Mouse (Mus musculus): ENCODE measurements around the gene Gm884. TPM values are rescaled to one million over a fixed set of nuclear protein-coding genes. Genes with fewer than 3 reads are reported as not detected.
"Not testable (repeated sequence)": the region's sequence is repeated elsewhere in the genome, so short reads cannot be mapped to it uniquely, and the experiment has no call there.

The Gm884 gene
- polyA plus RNA-seq, 2 experiments from 2014 or later = not detected

DNA sequence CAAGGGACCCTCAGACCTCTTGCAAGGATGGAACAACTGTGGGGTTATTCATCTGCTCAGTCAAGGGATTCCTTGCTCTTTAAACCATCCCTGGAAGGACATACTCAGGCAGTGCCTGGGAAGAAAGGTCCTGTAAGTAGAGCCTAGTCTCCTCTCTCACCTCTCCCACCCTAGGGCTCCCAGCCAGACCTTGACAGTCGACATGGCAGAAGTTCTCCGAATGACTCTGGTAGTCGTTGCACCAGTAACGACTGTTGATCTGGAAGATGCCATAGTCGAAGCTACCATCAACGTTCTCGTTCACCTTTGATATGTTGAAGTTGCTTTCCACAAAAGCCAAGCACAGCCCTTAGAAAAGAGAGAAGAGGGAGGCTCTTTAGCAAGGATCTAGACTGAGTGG, 13.9 kb upstream of the Gm884 start:
- ATAC-seq = no peak

DNA sequence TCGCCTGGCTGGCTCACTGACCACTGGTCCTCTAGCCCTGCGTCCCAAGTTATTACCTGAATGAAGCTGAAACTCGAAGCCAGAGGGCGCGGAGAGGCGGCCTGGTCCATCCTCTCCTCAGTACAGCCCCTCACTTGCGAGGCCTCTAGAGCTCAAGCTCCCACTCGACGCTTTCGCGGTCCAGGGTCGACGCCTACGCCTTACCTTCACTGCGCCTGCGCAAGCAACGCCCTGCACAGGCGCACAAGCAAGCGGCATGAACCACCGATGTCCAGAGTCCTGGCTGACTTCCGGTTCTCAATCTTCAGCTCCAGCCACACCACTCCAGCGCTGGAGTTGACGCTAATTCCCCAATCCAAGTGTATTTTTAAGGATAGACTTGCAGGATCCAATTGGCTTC, 6.5 kb upstream of the Gm884 start:
- no peak for ATAC-seq

DNA sequence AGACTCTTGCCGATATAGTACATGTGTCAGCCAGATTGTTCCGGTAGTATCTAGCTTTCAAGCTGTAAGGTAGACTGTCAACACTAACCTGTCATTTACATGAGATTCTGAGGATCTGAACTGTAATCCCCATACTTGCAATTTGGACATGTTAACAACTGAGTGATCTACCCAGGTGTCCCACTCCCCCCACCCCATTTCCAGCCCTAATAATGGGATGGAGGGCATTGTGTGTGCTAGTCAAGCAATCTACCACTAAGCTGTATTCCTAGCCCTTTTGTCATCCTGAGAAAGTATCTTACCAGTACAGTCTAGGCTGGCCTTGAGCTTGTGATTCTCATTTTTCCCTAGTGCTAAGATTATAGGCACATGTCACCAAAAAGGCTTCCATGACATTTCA, 10.2 kb downstream of the Gm884 start:
- ATAC-seq = no peak

DNA sequence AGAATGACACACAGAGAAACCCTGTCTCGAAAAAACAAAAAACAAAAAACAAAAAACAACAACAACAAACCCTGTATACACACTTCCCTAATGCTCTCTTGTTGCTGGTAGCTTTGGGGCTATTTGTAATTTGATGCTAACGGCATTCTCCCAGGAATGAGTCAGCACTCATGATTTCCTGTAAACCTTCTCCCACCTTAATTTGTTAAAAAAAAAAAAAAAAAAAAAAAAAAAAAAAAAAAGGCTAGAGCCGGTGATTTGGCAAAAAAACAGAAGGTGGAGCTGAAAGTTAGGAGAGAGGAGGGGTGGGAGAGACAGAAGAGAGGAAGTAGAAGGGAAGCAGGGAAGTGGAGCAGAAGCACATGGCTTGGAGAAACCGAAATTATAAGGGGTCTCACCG, 14.3 kb downstream of the Gm884 start:
- no peak for ATAC-seq

DNA sequence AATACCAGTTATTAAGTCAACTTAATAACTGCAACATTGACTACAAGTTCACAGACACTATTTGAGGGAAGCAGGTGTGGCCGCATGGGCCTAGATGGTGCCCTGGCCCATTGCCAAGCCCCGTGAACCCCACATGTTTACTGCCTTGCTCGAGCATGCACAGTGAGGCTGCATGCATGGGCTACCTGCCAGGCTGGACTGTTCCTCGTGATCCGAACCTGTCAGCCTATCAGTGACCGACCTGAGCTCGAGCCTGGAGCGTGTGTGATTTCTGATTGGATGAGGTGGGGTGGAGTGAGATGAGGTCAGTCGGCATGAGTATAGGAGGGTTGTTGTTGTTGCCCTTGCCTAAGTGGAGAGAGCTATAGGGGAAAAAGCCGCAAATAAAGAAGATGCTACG, 42.6 kb downstream of the Gm884 start:
- ATAC-seq = no peak

DNA sequence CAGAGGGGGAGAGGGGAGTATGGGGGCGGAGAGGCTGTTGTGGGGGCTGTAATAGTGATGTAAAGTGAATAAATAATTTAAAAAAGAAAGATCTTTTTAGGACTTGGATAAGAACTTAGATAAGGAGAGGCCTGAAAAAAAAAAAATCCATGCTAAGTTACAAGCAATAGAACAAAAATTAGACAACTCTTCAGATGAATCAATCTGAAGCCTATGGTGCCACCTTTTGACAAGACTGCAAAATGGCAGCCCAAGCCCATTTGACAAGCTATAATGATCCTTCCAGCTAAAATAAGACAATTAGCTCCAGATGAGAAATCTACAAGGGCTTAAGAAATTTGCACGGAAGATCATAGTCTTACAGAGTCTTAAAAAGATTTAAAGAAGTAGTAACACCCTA, 64.9 kb downstream of the Gm884 start:
- ATAC-seq = no peak

DNA sequence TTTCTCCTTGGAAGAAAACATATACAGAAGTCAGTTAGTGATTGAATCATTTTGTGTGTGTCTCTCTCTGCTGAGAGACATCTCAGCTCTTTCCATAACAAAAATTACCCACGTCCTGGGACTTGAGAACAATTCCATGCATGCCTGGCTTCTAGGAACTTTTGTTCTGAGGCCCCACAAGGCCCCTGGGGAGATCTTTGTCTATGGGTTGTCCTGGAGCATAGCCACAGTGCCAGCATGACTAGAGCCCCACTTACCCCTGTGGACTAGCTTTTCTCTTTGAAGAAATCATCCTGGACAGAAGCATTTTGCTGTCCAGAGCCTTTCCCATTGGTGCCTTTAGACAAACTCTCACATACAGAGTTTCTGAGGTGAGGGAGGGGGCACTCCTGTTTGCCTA, 86.0 kb downstream of the Gm884 start:
- ATAC-seq = not testable (repeated sequence)

DNA sequence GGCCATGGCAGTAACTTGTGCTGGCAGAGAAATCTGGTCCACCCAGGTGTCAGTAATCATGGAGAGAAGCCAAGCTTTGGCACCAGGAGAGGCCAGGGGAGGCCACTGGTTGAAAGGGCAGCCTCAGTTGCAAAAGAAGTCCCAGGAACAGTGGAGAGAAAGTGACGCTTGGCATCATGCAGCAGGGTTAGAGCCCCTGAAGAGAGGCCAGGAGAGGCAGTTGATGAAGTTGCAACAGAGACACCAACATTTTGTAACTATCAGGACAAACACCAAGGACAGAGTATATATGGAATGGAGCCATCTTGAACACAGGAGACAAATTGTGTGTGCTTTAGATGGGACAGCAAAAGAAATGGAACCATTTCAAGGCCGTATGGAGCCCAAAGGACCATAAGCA, 108.8 kb downstream of the Gm884 start:
- no peak for ATAC-seq

DNA sequence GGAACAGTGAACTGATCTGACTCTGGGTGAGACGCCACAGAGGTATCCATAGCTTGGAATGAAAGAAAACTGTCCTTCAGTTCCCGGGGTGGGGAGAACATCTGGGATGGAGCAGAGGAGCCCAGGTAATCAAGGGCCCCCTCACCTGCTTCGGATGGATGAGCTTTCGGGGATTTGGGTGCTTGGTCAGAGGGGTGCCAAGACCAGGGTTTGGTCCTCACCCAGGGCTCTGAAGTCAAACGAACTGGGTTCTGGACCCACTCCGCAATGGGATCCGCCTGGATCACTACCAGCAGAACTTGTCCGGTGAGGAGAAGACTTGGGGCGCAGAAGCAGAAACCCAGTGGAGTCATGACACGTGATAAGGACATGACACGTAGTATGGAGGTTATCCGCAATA, 116.4 kb downstream of the Gm884 start, which contains the start of gene Lrrc37a:
Lrrc37a (minus strand) TSS at position 101 of the 400 bp plus-strand sequence.
- ATAC-seq = no peak

Other genes with a start within 250 kb of the Gm884 start
- gene Plekhm1, start 208.5 kb downstream of the Gm884 start, polyA plus RNA-seq (2017; shearing (Covaris generic)) = 1 to 10 TPM; 7.0 to 9.3 TPM
- gene Lrrc37a, start 116.5 kb downstream of the Gm884 start, polyA plus RNA-seq (2017; shearing (Covaris generic)) = not detected
- gene Lyzl6, start 17.8 kb upstream of the Gm884 start, polyA plus RNA-seq (2017; shearing (Covaris generic)) = not detected
- not detected for gene Rprml, start 28.4 kb upstream of the Gm884 start, polyA plus RNA-seq (2017; shearing (Covaris generic))
- gene Gosr2, start 76.8 kb upstream of the Gm884 start, polyA plus RNA-seq (2017; shearing (Covaris generic)) = 10 to 100 TPM; 49.9 to 56.6 TPM
- not detected for gene Wnt9b, start 128.7 kb upstream of the Gm884 start, polyA plus RNA-seq (2017; shearing (Covaris generic))
- 1 to 10 TPM; 1.4 to 2.9 TPM for gene Wnt3, start 153.0 kb upstream of the Gm884 start, polyA plus RNA-seq (2017; shearing (Covaris generic))